Mouse (Mus musculus) ES-E14 (cell line): ENCODE measurements around the gene Gpc6. TPM values are rescaled to one million over a fixed set of nuclear protein-coding genes. Genes with fewer than 3 reads are reported as not detected.

Source experiments
- DNase-seq: peaks from one replicate; pipeline ENCODE4 v3.0.0-alpha.2; 2013; ENCODE audit warnings: low read depth, low spot score
- H3K27ac ChIP-seq: 2 replicates; pipeline ENCODE4 v1.5.1; 2012; ENCODE audit warnings: low read depth, mild to moderate bottlenecking, low read length, moderate library complexity, mixed read lengths; ENCODE audit not compliant: poor library complexity, insufficient read depth, severe bottlenecking
- H3K36me3 ChIP-seq: 2 replicates; pipeline ENCODE4 v1.6.1; 2012; ENCODE audit warnings: mild to moderate bottlenecking, low read length, moderate library complexity, mixed read lengths; ENCODE audit not compliant: control insufficient read depth, poor library complexity, insufficient read depth, severe bottlenecking
- H3K4me1 ChIP-seq, 2 experiments: fragments of 150-350 bp in 1 of 2; sonication (generic) in 1 of 2; 2 replicates each; pipeline ENCODE4 v1.6.1; 2012; ENCODE audit warnings: low read length in 2 of 2, mild to moderate bottlenecking in 1 of 2, mixed read lengths in 1 of 2; ENCODE audit not compliant: control insufficient read depth in 2 of 2, insufficient read depth in 2 of 2, poor library complexity in 1 of 2
- H3K4me3 ChIP-seq, 2 experiments: fragments of 150-350 bp in 1 of 2; sonication (generic) in 1 of 2; 2 replicates each; pipeline ENCODE4 v1.5.1; 2012; ENCODE audit warnings: low read length in 2 of 2, low read depth in 1 of 2, mild to moderate bottlenecking in 1 of 2, mixed read lengths in 1 of 2; ENCODE audit not compliant: insufficient read depth in 1 of 2, poor library complexity in 1 of 2, severe bottlenecking in 1 of 2
- H3K9ac ChIP-seq: 2 replicates; pipeline ENCODE4 v1.6.1; 2012; ENCODE audit warnings: low read depth, mild to moderate bottlenecking, low read length, mixed read lengths; ENCODE audit not compliant: poor library complexity, insufficient read depth, severe bottlenecking
- H3K9me3 ChIP-seq: fragments of 150-350 bp; sonication (generic); 2 replicates; pipeline ENCODE4 v1.6.1; 2012; ENCODE audit warnings: low read depth, mild to moderate bottlenecking, low read length; ENCODE audit not compliant: control insufficient read depth, insufficient read depth
- CHD2 ChIP-seq: IDR thresholded peaks from 2 replicates; pipeline ENCODE4 v1.6.1; 2014; ENCODE audit warnings: mild to moderate bottlenecking, low read depth, low read length, inconsistent platforms
- HCFC1 ChIP-seq: IDR thresholded peaks from 2 replicates; pipeline ENCODE4 v1.6.1; 2012; ENCODE audit warnings: low read length, inconsistent platforms, borderline replicate concordance; ENCODE audit not compliant: insufficient read depth
- MAFK ChIP-seq: IDR thresholded peaks from 2 replicates; pipeline ENCODE4 v1.6.1; 2014; ENCODE audit warnings: mild to moderate bottlenecking, low read depth, low read length, inconsistent platforms; ENCODE audit not compliant: insufficient read depth
- ZC3H11A ChIP-seq: IDR thresholded peaks from 2 replicates; pipeline ENCODE4 v1.6.1; 2012; ENCODE audit warnings: low read depth, mild to moderate bottlenecking, inconsistent platforms, low read length, borderline replicate concordance
- ZNF384 ChIP-seq: IDR thresholded peaks from 2 replicates; pipeline ENCODE4 v1.6.1; 2012; ENCODE audit warnings: low read depth, low read length, inconsistent platforms
- in situ Hi-C, 2 experiments: fragments of 600-800 bp; cut with MboI; formaldehyde crosslinking; loops; one replicate each; pipeline ENCODE4 v1.15.1; 2025; ENCODE audit warnings: low sequenced_read_pairs in 2 of 2, inconsistent platforms in 1 of 2; ENCODE audit not compliant: unreplicated experiment in 2 of 2
- total RNA-seq: library from RNA; depleted of rRNA; stranded (reverse); fragments of 300-350 nt; gene quantifications from 2 replicates; pipeline ENCODE4 v1.2.3, GENCODE M21; 2012

Gene Gpc6
- total RNA-seq, 1 experiment = 3.2 TPM

DNA sequence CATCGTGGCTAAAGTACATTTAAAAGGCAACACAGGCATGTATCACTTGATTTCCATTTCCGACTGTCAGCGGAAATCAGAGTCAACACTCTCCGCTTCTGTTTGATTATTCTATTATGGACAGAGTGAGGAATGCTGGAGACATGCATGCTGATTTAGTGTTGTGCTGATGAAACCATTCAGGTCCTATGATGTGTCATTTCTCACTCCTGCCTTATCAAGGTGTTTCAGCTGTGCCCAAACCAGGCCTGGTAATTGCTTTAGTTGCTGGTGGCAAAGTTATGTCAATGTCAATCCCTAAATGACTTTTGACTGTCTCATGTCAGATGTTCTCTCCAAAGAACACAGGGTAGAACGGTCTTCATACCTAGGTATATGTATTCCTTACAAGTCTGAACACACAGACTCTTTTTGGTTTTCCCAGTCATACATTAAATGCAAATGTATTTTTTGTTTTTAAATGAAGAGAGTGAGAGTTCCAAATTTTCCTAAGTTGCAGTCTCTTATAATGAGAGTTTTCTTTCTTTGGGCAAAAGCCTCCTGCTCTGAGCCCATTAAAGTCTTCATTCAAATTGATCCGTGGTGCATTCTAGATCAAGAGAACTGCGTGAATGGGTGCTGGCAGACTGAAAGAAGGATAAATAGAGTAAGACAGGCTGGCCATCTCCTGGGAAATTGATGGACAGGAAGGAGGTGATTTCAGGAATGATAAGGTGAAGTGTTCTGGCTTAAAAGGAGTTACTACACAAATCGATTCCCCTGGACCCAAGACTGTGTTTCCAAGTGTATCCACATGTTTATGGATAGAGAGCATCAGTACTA, 379.0 kb downstream of the Gpc6 start:
- no peaks in the 10 kb centered on the region for H3K36me3 ChIP-seq
- in situ Hi-C loops = no loop called here
- no peaks in the 10 kb centered on the region for H3K4me1 ChIP-seq
- no peak for TF ChIP-seq ZNF384
- TF ChIP-seq CHD2 = no peak
- TF ChIP-seq HCFC1 = no peak
- TF ChIP-seq ZC3H11A = no peak
- no peak for TF ChIP-seq MAFK
- no peak overlapping the region for H3K9ac ChIP-seq
- no peak overlapping the region for H3K27ac ChIP-seq
- DNase-seq = no peak
- H3K4me3 ChIP-seq = no peak overlapping the region
- no peaks in the 10 kb centered on the region for H3K9me3 ChIP-seq

DNA sequence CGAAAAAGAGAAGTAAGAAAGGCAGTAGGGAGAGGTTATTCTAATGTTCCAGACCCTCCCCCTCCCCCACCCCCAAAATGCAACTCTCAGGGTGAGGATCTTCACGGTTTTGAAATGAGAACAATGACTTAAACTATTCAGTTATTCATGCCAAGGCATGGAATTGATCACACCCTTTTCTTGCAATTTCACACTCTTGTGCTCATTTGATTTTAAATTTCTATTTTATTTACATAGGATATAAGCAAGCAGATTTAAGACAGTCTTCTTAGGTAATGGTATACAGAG, 379.6 kb downstream of the Gpc6 start:
- in situ Hi-C loops = no loop called here
- H3K9me3 ChIP-seq = no peaks in the 10 kb centered on the region
- DNase-seq = no peak
- H3K4me1 ChIP-seq = no peaks in the 10 kb centered on the region
- no peaks in the 10 kb centered on the region for H3K36me3 ChIP-seq
- H3K27ac ChIP-seq = no peak overlapping the region
- no peak overlapping the region for H3K9ac ChIP-seq
- no peak for TF ChIP-seq MAFK
- TF ChIP-seq ZC3H11A = no peak
- no peak for TF ChIP-seq ZNF384
- no peak for TF ChIP-seq HCFC1
- TF ChIP-seq CHD2 = no peak
- no peak overlapping the region for H3K4me3 ChIP-seq

DNA sequence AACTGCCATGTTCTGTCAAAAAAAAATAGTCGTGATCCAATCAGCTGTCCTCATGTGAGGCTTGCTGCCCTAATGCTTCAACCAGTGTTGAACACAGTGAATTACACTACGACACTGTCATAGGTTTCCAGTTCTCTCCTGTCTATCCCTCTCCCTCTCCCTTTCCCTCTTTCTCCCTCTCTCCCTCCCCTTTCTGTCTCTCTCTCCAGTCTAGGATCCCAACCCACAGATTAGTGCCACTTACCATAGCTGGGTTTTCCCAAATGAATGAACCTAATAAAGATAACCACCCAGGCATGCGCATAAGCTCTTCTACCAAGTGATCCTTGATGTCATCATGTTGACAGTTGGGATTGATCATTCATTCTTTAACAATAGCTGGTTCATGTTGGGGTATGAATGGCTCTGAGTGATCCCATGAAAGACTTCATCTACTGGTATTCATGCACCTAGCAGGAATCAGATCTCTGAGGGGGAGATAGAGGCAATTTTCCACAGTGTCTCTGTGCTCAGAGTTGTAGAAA, 384.9 kb downstream of the Gpc6 start:
- DNase-seq = no peak
- H3K4me1 ChIP-seq = no peaks in the 10 kb centered on the region
- no peak overlapping the region for H3K27ac ChIP-seq
- in situ Hi-C loops = no loop called here
- no peaks in the 10 kb centered on the region for H3K9me3 ChIP-seq
- H3K9ac ChIP-seq = no peak overlapping the region
- no peak for TF ChIP-seq ZC3H11A
- no peak for TF ChIP-seq MAFK
- no peak for TF ChIP-seq HCFC1
- TF ChIP-seq ZNF384 = no peak
- no peak for TF ChIP-seq CHD2
- H3K4me3 ChIP-seq = no peak overlapping the region
- H3K36me3 ChIP-seq = no peaks in the 10 kb centered on the region

DNA sequence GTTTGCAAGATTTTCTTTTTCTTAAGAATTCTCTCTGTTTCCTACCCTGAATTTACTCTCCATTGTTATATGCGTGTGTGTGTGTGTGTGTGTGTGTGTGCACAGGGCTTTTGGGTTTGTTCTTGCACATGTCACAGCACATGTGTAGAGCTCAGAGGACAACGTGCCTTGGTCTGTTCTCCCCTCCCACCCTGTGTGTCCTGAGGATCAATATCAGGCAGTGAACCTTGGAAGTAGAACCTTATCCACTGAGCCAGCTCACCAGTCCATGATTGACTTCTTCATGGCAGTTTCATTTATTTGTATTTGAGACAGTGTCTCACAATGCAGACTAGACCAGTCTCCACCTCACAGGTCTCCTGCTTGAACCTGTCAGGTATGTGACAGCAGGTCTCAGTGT, 399.1 kb downstream of the Gpc6 start:
- Histone ChIP-seq H3K9ac (no peak overlapping the region), H3K36me3 (no peaks in the 10 kb centered on the region), H3K4me3 (no peak overlapping the region), H3K9me3 (no peaks in the 10 kb centered on the region), H3K27ac (no peak overlapping the region), H3K4me1 (no peaks in the 10 kb centered on the region)
- TF ChIP-seq ZC3H11A = no peak
- no peak for DNase-seq
- in situ Hi-C loops = no loop called here

DNA sequence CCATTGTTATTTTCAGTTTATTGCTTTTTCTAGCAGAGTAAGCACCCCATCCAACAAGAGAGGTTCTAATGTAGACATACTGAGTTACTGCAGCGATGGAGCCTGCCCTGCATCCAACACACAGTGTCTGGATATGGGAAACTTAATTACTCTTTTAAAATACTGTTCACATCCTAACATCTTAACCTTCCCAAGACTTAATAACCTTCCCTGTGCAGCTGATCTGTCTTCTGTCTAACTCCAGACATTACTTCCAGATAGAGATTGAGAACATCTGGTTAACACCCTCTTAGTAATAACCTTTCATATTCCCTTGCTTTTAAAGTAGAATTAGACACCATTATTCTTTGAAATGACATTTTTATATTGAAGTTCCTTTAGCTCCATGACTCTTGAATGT, 407.1 kb downstream of the Gpc6 start:
- Histone ChIP-seq H3K4me1 (no peaks in the 10 kb centered on the region), H3K27ac (no peak overlapping the region), H3K4me3 (no peak overlapping the region), H3K9me3 (no peaks in the 10 kb centered on the region), H3K9ac (no peak overlapping the region), H3K36me3 (no peaks in the 10 kb centered on the region)
- TF ChIP-seq ZNF384 (no peak), CHD2 (no peak), HCFC1 (no peak), ZC3H11A (no peak), MAFK (no peak)
- in situ Hi-C loops = no loop called here
- DNase-seq = no peak
